Mouse (Mus musculus): ENCODE data around the gene Fam241a. TPM values are rescaled to one million over a fixed set of nuclear protein-coding genes. Genes with fewer than 3 reads are reported as not detected.

Fam241a gene
- polyA plus RNA-seq, 1 experiment from 2014 or later = 7.4 TPM

GRCm38 (mm10) chr3:127850776-127851646 lies 45.1 kb downstream of the Fam241a start:
- 0 out of 2 replicates have a peak, but pooled peaks cover 9% of the 10 kb centered on the region for H3K27me3 ChIP-seq
- no peak overlapping the region for H3K4me3 ChIP-seq
- WGBS = 55% methylated on average over 9 of the region's 9 CpGs
- no peak for ATAC-seq (replicated peaks; ENCODE audit: insufficient number of reproducible peaks, insufficient read depth, low FRiP score, low read depth)
- H3K27ac ChIP-seq = no peak overlapping the region
- H3K4me1 ChIP-seq (replicated peaks) = 0 out of 2 replicates have a peak, but pooled peaks cover 4% of the 10 kb centered on the region
- no peaks in the 10 kb centered on the region for H3K9me3 ChIP-seq (replicated peaks)
- H3K4me2 ChIP-seq = no peak overlapping the region
- H3K9ac ChIP-seq = no peak overlapping the region
- H3K36me3 ChIP-seq = no peaks in the 10 kb centered on the region

DNA sequence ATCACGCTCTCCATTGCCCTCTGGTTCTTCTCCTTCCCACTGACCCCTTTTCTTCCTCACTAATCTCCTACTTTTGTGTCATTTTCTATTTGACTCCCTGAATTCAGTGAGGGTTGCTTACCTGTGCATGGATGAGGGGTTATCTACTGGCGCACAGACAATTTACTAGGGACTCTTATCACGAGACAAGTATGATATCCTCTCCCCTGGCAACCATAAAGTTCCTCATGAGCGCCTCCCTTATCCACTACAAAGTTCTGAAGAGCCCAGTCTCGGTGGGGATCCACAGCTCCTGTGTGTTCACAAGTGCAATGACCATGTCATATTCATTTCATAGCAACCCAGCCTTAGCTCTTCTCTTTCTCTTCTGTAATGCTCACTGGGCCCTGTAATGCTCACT lies 46.2 kb downstream of the Fam241a start:
- Histone ChIP-seq H3K4me1 (replicated peaks) (0 out of 2 replicates have a peak, but pooled peaks cover 4% of the 10 kb centered on the region), H3K4me2 (no peak overlapping the region), H3K9ac (no peak overlapping the region), H3K36me3 (no peaks in the 10 kb centered on the region), H3K9me3 (replicated peaks) (no peaks in the 10 kb centered on the region), H3K27ac (no peak overlapping the region), H3K27me3 (0 out of 2 replicates have a peak, but pooled peaks cover 9% of the 10 kb centered on the region), H3K4me3 (no peak overlapping the region)
- no peak for ATAC-seq (replicated peaks; ENCODE audit: insufficient number of reproducible peaks, insufficient read depth, low FRiP score, low read depth)
- 72% methylated on average over 5 of the region's 5 CpGs for WGBS

DNA sequence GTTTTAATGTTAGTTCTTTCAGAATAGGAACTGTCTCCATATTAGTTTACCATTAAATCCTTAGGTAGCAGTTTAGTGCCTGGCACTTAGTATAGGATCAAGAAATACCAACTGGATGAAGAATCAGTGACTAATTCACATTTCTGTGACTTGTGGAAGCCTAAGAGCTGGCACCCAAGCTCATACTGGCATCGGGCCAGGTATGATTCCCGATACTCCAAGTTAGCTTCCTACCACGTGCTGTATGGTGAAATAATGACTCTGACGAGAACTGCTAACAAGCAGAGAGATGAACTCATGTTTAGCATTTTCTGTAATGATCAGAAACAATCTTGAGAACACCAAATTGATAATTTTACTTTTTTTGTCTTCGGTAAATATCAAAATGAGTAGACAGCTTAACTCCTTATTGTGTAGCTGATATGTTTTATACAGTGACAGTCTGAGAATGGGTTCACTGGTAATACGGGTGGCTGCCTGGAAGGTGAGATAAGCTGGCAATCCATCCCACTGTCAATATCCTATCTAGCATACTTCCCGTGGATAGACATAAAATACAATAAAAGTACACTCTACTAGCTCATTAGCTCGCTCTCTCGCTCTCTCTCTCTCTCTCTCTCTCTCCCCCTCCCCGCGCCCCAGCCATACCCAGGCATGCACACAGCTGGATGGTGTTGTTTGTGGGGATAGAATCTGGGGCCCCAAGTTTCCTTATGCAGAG lies 47.9 kb downstream of the Fam241a start:
- H3K4me1 ChIP-seq (replicated peaks) = no peaks in the 10 kb centered on the region
- no peaks in the 10 kb centered on the region for H3K9me3 ChIP-seq (replicated peaks)
- ATAC-seq (replicated peaks; ENCODE audit: insufficient number of reproducible peaks, insufficient read depth, low FRiP score, low read depth) = no peak
- no peak overlapping the region for H3K27ac ChIP-seq
- 67% methylated on average over 11 of the region's 11 CpGs for WGBS
- 0 out of 2 replicates have a peak, but pooled peaks cover 9% of the 10 kb centered on the region for H3K27me3 ChIP-seq
- H3K4me3 ChIP-seq = no peak overlapping the region
- no peaks in the 10 kb centered on the region for H3K36me3 ChIP-seq
- H3K9ac ChIP-seq = no peak overlapping the region
- H3K4me2 ChIP-seq = no peak overlapping the region

DNA sequence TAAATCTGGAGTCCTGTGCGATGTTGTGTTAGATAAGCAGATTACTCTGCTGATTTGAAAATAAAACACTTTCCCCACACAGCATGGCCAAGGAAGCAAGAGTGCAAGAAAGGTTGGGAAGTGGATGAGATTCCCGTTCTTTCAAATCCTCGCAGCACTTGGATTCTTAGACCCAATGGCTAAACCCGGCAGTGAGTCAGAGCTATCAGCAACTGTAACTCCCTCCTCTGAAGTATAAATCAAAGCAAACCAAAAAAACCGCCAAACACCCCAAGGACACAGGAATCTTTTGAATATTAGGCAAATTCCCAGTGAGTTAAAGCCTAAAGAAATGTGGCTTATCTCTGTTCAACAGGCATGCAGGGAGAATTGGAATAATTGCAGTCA lies 52.2 kb downstream of the Fam241a start:
- H3K9ac ChIP-seq = no peak overlapping the region
- no peaks in the 10 kb centered on the region for H3K9me3 ChIP-seq (replicated peaks)
- H3K27ac ChIP-seq = no peak overlapping the region
- 55% methylated on average over 5 of the region's 5 CpGs for WGBS
- H3K4me2 ChIP-seq = no peak overlapping the region
- no peak overlapping the region for H3K4me3 ChIP-seq
- no peaks in the 10 kb centered on the region for H3K4me1 ChIP-seq (replicated peaks)
- ATAC-seq (replicated peaks; ENCODE audit: insufficient number of reproducible peaks, insufficient read depth, low FRiP score, low read depth) = no peak
- H3K27me3 ChIP-seq = peaks cover 4% of the 10 kb centered on the region; the same call in 1 of the 2 replicates
- no peaks in the 10 kb centered on the region for H3K36me3 ChIP-seq

- Histone ChIP-seq H3K4me2 (no peak overlapping the region), H3K27me3 (peaks cover 4% of the 10 kb centered on the region; the same call in 1 of the 2 replicates), H3K9ac (no peak overlapping the region), H3K9me3 (replicated peaks) (no peaks in the 10 kb centered on the region), H3K4me1 (replicated peaks) (no peaks in the 10 kb centered on the region), H3K36me3 (no peaks in the 10 kb centered on the region), H3K27ac (no peak overlapping the region), H3K4me3 (no peak overlapping the region)
- no peak for ATAC-seq (replicated peaks; ENCODE audit: insufficient number of reproducible peaks, insufficient read depth, low FRiP score, low read depth)
- WGBS = 58% methylated on average over 2 of the region's 2 CpGs
Observed at GRCm38 (mm10) chr3:127843324-127843940, 52.7 kb downstream of the Fam241a start.

- no peak overlapping the region for H3K27ac ChIP-seq
- 87% methylated on average over 8 of the region's 8 CpGs for WGBS
- H3K4me2 ChIP-seq = no peak overlapping the region
- no peak overlapping the region for H3K9ac ChIP-seq
- no peaks in the 10 kb centered on the region for H3K9me3 ChIP-seq (replicated peaks)
- peaks cover 3% of the 10 kb centered on the region for H3K4me1 ChIP-seq (replicated peaks)
- no peak overlapping the region for H3K4me3 ChIP-seq
- no peaks in the 10 kb centered on the region for H3K36me3 ChIP-seq
- H3K27me3 ChIP-seq = peaks cover 4% of the 10 kb centered on the region; the same call in 1 of the 2 replicates
- ATAC-seq (replicated peaks; ENCODE audit: insufficient number of reproducible peaks, insufficient read depth, low FRiP score, low read depth) = no peak
Observed at GRCm38 (mm10) chr3:127841926-127842325, 54.2 kb downstream of the Fam241a start.

- H3K4me2 ChIP-seq = peak overlapping the region; percentile 88
- no peaks in the 10 kb centered on the region for H3K9me3 ChIP-seq (replicated peaks)
- H3K27ac ChIP-seq = peak overlapping the region; percentile 97
- peaks cover 4% of the 10 kb centered on the region; the same call in 1 of the 2 replicates for H3K27me3 ChIP-seq
- no peaks in the 10 kb centered on the region for H3K36me3 ChIP-seq
- no peak for ATAC-seq (replicated peaks; ENCODE audit: insufficient number of reproducible peaks, insufficient read depth, low FRiP score, low read depth)
- peak overlapping the region; percentile 72 for H3K9ac ChIP-seq
- H3K4me1 ChIP-seq (replicated peaks) = peaks cover 13% of the 10 kb centered on the region
- WGBS = 29% methylated on average over 8 of the region's 8 CpGs
- peak overlapping the region; percentile 97 for H3K4me3 ChIP-seq
Observed at GRCm38 (mm10) chr3:127837972-127838644, 58.0 kb downstream of the Fam241a start.

- under 1% methylated on average over 87 of the region's 89 CpGs for WGBS
- ATAC-seq (replicated peaks; ENCODE audit: insufficient number of reproducible peaks, insufficient read depth, low FRiP score, low read depth) = peak; percentile 94
- peaks cover 13% of the 10 kb centered on the region for H3K4me1 ChIP-seq (replicated peaks)
Observed at GRCm38 (mm10) chr3:127837154-127837865, 58.8 kb downstream of the Fam241a start, which contains the start of gene Ap1ar. Gene Ap1ar, minus strand, starts transcription at chr3:127837523.

DNA sequence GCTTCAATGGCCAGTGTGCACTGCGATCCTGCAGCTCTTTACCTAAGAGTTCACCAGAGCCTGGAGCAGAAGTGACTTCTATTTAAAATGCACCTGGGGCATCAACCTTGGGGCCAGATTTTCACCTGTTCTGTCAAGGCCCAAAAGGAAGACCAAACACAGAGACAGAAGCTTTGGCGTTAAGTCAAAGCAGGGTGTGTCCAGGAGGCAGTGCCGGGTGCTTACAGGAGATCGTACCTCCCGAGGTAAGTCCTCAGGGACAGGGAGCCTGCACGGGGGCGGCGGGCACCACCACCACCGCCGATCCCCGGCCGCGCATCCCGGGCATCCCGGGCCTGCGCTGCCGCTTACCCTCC lies 59.3 kb downstream of the Fam241a start:
- Histone ChIP-seq H3K9ac (peak overlapping the region; percentile 88), H3K4me3 (peak overlapping the region; percentile 97), H3K36me3 (no peaks in the 10 kb centered on the region), H3K27me3 (0 out of 2 replicates have a peak, but pooled peaks cover 4% of the 10 kb centered on the region), H3K27ac (peak overlapping the region; percentile 97), H3K9me3 (replicated peaks) (no peaks in the 10 kb centered on the region), H3K4me2 (peak overlapping the region; percentile 88), H3K4me1 (replicated peaks) (peaks cover 13% of the 10 kb centered on the region)
- 0% methylated on average over 17 of the region's 17 CpGs for WGBS
- ATAC-seq (replicated peaks; ENCODE audit: insufficient number of reproducible peaks, insufficient read depth, low FRiP score, low read depth) = no peak

More at GRCm38 (mm10) chr3:127837154-127837865, 58.8 kb downstream of the Fam241a start, which contains the start of gene Ap1ar:
- H3K4me3 ChIP-seq = peak within 1 kb of the TSS; percentile 97
- H3K9me3 ChIP-seq (replicated peaks) = no peaks in the 10 kb centered on the region
- no peaks in the 10 kb centered on the region for H3K36me3 ChIP-seq
- peak within 1 kb of the TSS; percentile 88 for H3K9ac ChIP-seq
- H3K27me3 ChIP-seq = peaks cover 4% of the 10 kb centered on the region; the same call in 1 of the 2 replicates
- H3K27ac ChIP-seq = peak within 1 kb of the TSS; percentile 97
- peak within 1 kb of the TSS; percentile 88 for H3K4me2 ChIP-seq

DNA sequence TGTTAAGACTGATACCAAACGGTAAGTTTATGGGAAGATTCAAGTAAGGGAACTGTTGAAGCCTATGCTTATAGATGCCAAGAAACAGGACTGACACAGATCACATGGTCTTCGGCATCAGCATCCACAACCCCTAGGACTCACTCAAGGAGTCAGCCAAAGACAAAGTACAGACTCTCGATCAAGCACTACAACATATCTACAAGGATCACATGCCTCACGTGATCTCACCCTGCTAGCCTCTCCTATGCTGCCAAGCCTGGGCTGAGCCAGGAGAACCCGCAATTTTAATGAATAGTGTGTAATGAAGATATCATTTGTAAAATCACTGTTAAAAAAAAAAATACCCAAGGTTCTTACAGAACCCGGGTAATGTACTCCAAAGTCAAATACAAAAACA lies 60.5 kb downstream of the Fam241a start:
- 68% methylated on average over 6 of the region's 6 CpGs for WGBS
- peaks cover 13% of the 10 kb centered on the region for H3K4me1 ChIP-seq (replicated peaks)
- no peaks in the 10 kb centered on the region for H3K9me3 ChIP-seq (replicated peaks)
- ATAC-seq (replicated peaks; ENCODE audit: insufficient number of reproducible peaks, insufficient read depth, low FRiP score, low read depth) = no peak
- H3K9ac ChIP-seq = no peak overlapping the region
- H3K4me2 ChIP-seq = no peak overlapping the region
- H3K27ac ChIP-seq = no peak overlapping the region
- H3K27me3 ChIP-seq = no peaks in the 10 kb centered on the region
- H3K36me3 ChIP-seq = no peaks in the 10 kb centered on the region
- H3K4me3 ChIP-seq = no peak overlapping the region
